Mouse (Mus musculus): ENCODE data around the gene Acss2.

Gene Acss2

GRCm38 (mm10) chr2:155630153-155630552 lies 112.4 kb downstream of the Acss2 start:
- DNase-seq = no peak

DNA sequence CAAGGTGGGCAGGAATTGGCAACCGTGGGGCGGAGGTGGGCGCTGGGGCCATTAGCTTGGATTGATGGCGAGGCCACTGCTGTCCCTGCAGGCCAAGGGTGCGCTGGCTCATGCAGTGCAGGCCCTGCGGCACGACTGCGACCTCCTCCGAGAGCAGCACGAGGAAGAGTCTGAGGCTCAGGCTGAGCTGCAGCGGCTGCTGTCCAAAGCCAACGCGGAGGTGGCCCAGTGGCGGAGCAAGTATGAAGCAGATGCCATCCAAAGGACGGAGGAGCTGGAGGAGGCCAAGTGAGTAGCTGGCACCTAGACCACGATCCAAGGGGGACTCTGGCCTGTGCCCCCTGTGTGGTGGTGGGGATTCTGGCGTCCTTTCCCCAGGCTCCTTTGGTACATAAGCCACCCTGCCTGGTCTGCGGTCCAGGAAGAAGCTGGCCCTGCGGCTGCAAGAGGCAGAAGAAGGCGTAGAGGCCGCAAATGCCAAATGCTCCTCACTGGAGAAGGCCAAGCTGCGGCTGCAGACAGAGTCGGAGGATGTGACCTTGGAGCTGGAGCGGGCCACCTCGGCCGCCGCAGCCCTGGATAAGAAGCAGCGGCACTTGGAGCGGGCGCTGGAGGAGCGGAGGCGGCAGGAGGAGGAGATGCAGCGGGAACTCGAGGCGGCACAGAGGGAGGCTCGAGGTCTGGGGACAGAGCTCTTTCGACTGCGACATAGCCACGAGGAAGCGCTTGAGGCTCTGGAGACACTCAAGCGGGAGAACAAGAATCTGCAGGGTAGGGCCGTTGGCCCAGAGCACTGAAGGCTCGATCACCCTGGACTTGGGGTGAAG lies 113.1 kb downstream of the Acss2 start:
- DNase-seq = no peak

- DNase-seq = no peak
Observed at GRCm38 (mm10) chr2:155632138-155632936, 114.6 kb downstream of the Acss2 start.

- no peak for DNase-seq
Observed at GRCm38 (mm10) chr2:155633121-155633520, 115.4 kb downstream of the Acss2 start.

- no peak for DNase-seq
Observed at GRCm38 (mm10) chr2:155633731-155634130, 116.0 kb downstream of the Acss2 start.

GRCm38 (mm10) chr2:155634562-155634961 lies 116.8 kb downstream of the Acss2 start:
- DNase-seq = no peak
